Mouse (Mus musculus) cerebellum, adult 2 months (tissue): Measurements from ENCODE around the gene Nhp2. TPM values are rescaled to one million over a fixed set of nuclear protein-coding genes. Genes with fewer than 3 reads are reported as not detected.

Source experiments
- DNase-seq, 2 experiments: peaks; one replicate each; pipeline ENCODE4 v3.0.0; 2021
- H3K27ac ChIP-seq: fragments of 200-500 bp; 2 replicates; pipeline ENCODE4 v1.5.1; 2012; ENCODE audit warnings: low read length, control low read depth, inconsistent platforms; ENCODE audit not compliant: insufficient read depth
- H3K27me3 ChIP-seq: fragments of 200-500 bp; 2 replicates; pipeline ENCODE4 v1.6.1; 2012; ENCODE audit warnings: inconsistent platforms, mild to moderate bottlenecking, low read length, moderate library complexity; ENCODE audit not compliant: control insufficient read depth, insufficient read depth
- H3K4me1 ChIP-seq: fragments of 200-500 bp; 2 replicates; pipeline ENCODE4 v1.6.1; 2011; ENCODE audit warnings: low read length; ENCODE audit not compliant: control insufficient read depth, insufficient read depth
- H3K4me3 ChIP-seq: fragments of 200-500 bp; replicated peaks from 2 replicates; pipeline ENCODE3; 2011; ENCODE audit warnings: mild to moderate bottlenecking, low read depth, low read length, control low read depth; ENCODE audit not compliant: insufficient read depth
- CTCF ChIP-seq: fragments of 200-500 bp; IDR thresholded peaks from 2 replicates; pipeline ENCODE4 v1.5.1; 2011; ENCODE audit warnings: low read depth, mild to moderate bottlenecking, control low read depth, low read length, moderate library complexity, borderline replicate concordance; ENCODE audit not compliant: insufficient read depth
- POLR2A ChIP-seq: fragments of 200-500 bp; IDR thresholded peaks from 2 replicates; pipeline ENCODE4 v1.6.1; 2011; ENCODE audit warnings: low read length, control low read depth, borderline replicate concordance; ENCODE audit not compliant: insufficient read depth
- WGBS: fragments of 180-500 bp; shearing (Covaris S2); methylation state at CpG from one replicate; pipeline ENCODE4 v1.1.7; 2018; 5-methylcytosine and 5-hydroxymethylcytosine counted together
- polyA plus RNA-seq: library from polyadenylated mRNA; depleted of rRNA; stranded (reverse); fragments of >200 nt; gene quantifications from 2 replicates; pipeline ENCODE4 v1.2.3, GENCODE M21; 2012

Gene Nhp2
- polyA plus RNA-seq, 1 experiment: 48.4 TPM

GRCm38 (mm10) chr11:51649111-51649888 is 29.8 kb downstream of the Nhp2 start:
- Histone ChIP-seq H3K27ac (no peak overlapping the region), H3K4me3 (peak overlapping the region; percentile 51), H3K4me1 (0 out of 2 replicates have a peak, but pooled peaks cover 3% of the 10 kb centered on the region), H3K27me3 (no peaks in the 10 kb centered on the region)
- DNase-seq: no peak
- whole genome bisulfite sequencing: 60% methylated on average over 11 of the region's 11 CpGs
- TF ChIP-seq CTCF (no peak), POLR2A (no peak)

GRCm38 (mm10) chr11:51649889-51650199 is 30.3 kb downstream of the Nhp2 start:
- H3K4me3 ChIP-seq: peak overlapping the region; percentile 51

GRCm38 (mm10) chr11:51650261-51650660 is 30.7 kb downstream of the Nhp2 start:
- 0 out of 2 replicates have a peak, but pooled peaks cover 3% of the 10 kb centered on the region for H3K4me1 ChIP-seq
- DNase-seq: no peak
- no peak overlapping the region for H3K27ac ChIP-seq
- WGBS: 1% methylated on average over 30 of the region's 30 CpGs
- H3K4me3 ChIP-seq: peak overlapping the region; percentile 51
- H3K27me3 ChIP-seq: no peaks in the 10 kb centered on the region
- no peak for TF ChIP-seq CTCF
- no peak for TF ChIP-seq POLR2A

More at GRCm38 (mm10) chr11:51649889-51650199, 30.3 kb downstream of the Nhp2 start:
- Histone ChIP-seq H3K4me1 (0 out of 2 replicates have a peak, but pooled peaks cover 3% of the 10 kb centered on the region), H3K27ac (no peak overlapping the region), H3K27me3 (no peaks in the 10 kb centered on the region)
- TF ChIP-seq POLR2A (no peak), CTCF (no peak)
- DNase-seq: no peak
- 28% methylated on average over 7 of the region's 7 CpGs for WGBS

GRCm38 (mm10) chr11:51650691-51651515 is 31.4 kb downstream of the Nhp2 start, which contains the start of the genes N4bp3 and D930048N14Rik:
N4bp3 (minus strand) TSS chr11:51650842.
D930048N14Rik (plus strand) TSS chr11:51650954.
- Histone ChIP-seq H3K4me1 (0 out of 2 replicates have a peak, but pooled peaks cover 3% of the 10 kb centered on the region), H3K4me3 (peak within 1 kb of the TSS; percentile 51), H3K27me3 (no peaks in the 10 kb centered on the region), H3K27ac (no peak within 1 kb of the TSS)
- DNase-seq: peak; percentile 53
- 3% methylated on average over 53 of the region's 70 CpGs for WGBS
- TF ChIP-seq POLR2A (no peak), CTCF (no peak)

GRCm38 (mm10) chr11:51652889-51653418 is 33.4 kb downstream of the Nhp2 start:
- no peak for DNase-seq
- H3K27me3 ChIP-seq: no peaks in the 10 kb centered on the region
- H3K4me3 ChIP-seq: no peak overlapping the region
- TF ChIP-seq POLR2A: no peak
- TF ChIP-seq CTCF: no peak
- H3K4me1 ChIP-seq: 0 out of 2 replicates have a peak, but pooled peaks cover 3% of the 10 kb centered on the region
- 90% methylated on average over 4 of the region's 4 CpGs for whole genome bisulfite sequencing
- H3K27ac ChIP-seq: no peak overlapping the region

- Histone ChIP-seq H3K27me3 (no peaks in the 10 kb centered on the region), H3K4me1 (0 out of 2 replicates have a peak, but pooled peaks cover 3% of the 10 kb centered on the region), H3K4me3 (no peak overlapping the region), H3K27ac (no peak overlapping the region)
- WGBS: 86% methylated on average over 6 of the region's 6 CpGs
- DNase-seq: no peak
- no peak for TF ChIP-seq POLR2A
- no peak for TF ChIP-seq CTCF
These were observed 34.2 kb downstream of the Nhp2 start for GRCm38 (mm10) chr11:51653736-51654135.

- Histone ChIP-seq H3K27me3 (no peaks in the 10 kb centered on the region), H3K4me3 (no peak overlapping the region), H3K4me1 (0 out of 2 replicates have a peak, but pooled peaks cover 3% of the 10 kb centered on the region), H3K27ac (no peak overlapping the region)
- TF ChIP-seq CTCF: no peak
- WGBS: 85% methylated on average over 3 of the region's 3 CpGs
- no peak for DNase-seq
These were observed 35.4 kb downstream of the Nhp2 start for GRCm38 (mm10) chr11:51654891-51655290.
